Mouse (Mus musculus): Measurements from ENCODE around the gene Snx30. TPM values are rescaled to one million over a fixed set of nuclear protein-coding genes. Genes with fewer than 3 reads are reported as not detected.

Gene Snx30
- polyA plus RNA-seq, 1 experiment from 2014 or later: 14.6 TPM

DNA sequence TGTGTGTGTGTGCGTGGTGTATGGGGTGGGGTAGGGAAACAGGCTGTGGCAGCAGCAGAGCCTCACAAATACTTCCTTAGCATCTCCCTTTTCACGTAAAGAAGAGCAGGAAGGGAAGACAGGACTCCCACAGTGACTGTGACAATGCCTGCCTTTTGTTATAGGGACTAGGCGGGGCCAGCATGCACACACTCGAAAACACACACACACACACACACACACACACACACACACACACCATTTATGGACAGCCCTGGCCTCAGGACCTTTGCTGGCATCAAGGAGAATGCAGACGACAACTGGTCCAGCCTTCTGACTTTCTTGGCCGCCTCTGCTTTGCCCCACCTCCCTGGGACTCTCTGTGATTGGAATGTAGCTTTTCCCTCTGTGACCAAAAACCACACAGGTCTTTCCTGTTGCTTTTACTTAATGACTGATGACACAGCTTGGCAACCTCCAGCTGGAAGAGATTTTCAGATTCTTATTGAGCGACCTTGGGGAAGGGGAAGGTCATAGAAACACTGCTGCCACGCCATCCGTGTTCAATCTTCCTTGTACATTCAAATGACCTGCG is 102.1 kb downstream of the Snx30 start:
- Histone ChIP-seq H3K36me3 (no peaks in the 10 kb centered on the region), H3K4me1 (replicated peaks) (peaks cover 15% of the 10 kb centered on the region; the same call in 1 of the 2 replicates), H3K27me3 (ENCODE audit: insufficient read depth, poor library complexity, severe bottlenecking) (no peaks in the 10 kb centered on the region), H3K9me3 (no peaks in the 10 kb centered on the region), H3K27ac (no peak overlapping the region), H3K4me3 (no peak overlapping the region)
- WGBS: 42% methylated on average over 10 of the region's 10 CpGs
- DNase-seq (ENCODE audit: low spot score): no peak

DNA sequence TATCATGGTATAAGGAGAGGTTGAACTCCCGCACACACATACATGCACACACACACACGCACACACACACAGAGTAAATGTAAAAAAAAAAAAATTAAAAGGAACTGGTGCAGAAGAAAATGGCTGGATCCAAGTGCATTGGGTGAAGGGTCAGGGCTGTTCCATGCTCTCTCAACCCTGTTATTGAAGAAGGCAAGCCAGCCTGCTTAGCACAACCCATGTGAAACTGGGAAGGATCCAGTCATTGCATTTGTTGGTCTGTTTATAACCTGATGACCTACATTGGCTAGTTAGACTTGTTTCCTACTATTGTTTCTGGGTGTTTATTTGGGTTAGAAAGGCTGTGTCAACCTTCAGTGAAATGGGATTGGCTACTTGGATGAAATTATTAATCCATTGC is 103.1 kb downstream of the Snx30 start:
- no peaks in the 10 kb centered on the region for H3K9me3 ChIP-seq
- H3K36me3 ChIP-seq: no peaks in the 10 kb centered on the region
- no peak overlapping the region for H3K4me3 ChIP-seq
- no peak overlapping the region for H3K27ac ChIP-seq
- WGBS: 98% methylated on average over 2 of the region's 2 CpGs
- H3K27me3 ChIP-seq (ENCODE audit: insufficient read depth, poor library complexity, severe bottlenecking): peaks cover 5% of the 10 kb centered on the region
- DNase-seq (ENCODE audit: low spot score): no peak
- peaks cover 15% of the 10 kb centered on the region; the same call in 1 of the 2 replicates for H3K4me1 ChIP-seq (replicated peaks)

DNA sequence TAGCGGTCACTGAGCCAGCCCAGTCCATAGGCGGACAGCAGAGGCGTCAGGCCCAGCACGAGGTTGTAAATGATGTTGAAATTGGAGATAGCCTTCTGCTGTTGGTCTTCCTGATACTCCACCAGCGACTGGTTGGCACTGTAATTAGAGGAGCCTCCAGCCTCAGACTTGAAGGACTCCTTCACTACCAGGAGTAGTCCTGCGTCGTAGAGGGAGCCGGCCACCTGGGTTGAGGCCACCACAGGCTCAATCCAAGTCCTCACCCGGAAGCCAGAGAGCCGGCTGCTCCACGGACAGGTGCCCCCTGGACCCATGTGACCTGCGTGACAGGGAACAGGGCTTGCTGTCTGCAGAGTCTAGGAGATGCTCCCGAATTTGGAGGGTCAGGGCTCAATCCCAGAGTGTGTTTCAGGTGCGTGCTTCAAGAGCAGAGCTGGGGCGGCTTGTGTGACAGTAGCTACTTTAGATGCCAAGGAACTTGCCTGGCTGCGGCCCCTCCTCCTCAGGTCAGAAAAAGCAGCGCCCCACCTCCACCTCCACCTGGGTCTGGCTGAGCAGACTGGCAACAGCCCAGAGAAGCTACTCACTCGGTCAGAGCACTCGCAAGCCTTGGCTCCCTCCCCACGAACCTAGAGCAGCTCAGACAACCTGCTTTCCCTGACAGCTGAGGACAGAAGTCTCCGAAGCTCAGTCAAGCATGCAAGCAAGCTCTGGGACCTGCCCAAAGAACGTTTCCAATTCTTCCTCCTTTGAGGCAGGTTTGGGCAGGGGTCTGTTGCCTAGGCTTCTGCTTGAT is 109.2 kb downstream of the Snx30 start, which contains the start of gene Slc46a2:
Gene Slc46a2, minus strand, starts transcription at position 449 of the 796 bp plus-strand sequence.
- 17% methylated on average over 22 of the region's 22 CpGs for WGBS
- DNase-seq (ENCODE audit: low spot score): no peak
- H3K4me3 ChIP-seq: peak within 1 kb of the TSS; percentile 26; the same call in 1 of the 2 replicates
- H3K4me1 ChIP-seq (replicated peaks): peaks cover 11% of the 10 kb centered on the region; the same call in 1 of the 2 replicates
- H3K27ac ChIP-seq: no peak within 1 kb of the TSS
- H3K27me3 ChIP-seq (ENCODE audit: insufficient read depth, poor library complexity, severe bottlenecking): peaks cover 27% of the 10 kb centered on the region
- H3K36me3 ChIP-seq: no peaks in the 10 kb centered on the region
- no peaks in the 10 kb centered on the region for H3K9me3 ChIP-seq

DNA sequence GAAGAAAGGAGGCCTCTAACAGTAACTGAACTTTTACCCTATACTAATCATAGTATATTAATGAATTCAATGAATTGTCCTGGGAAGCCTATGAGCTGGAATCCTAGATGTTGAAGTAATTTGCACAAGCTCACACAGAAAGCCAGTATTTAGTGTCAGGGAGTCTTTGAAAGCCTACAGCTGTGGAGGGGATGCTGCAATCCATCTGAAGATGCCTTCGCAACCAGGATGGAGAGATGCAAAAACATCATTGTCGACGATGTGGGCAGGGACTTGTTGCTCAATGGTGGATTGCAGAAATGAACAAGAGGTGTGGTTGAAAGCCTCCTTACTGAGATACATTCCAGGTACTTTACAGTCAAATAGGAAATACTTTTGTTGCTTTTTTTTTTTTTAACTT is 112.3 kb downstream of the Snx30 start:
- Histone ChIP-seq H3K9me3 (no peaks in the 10 kb centered on the region), H3K36me3 (no peaks in the 10 kb centered on the region), H3K4me1 (replicated peaks) (peaks cover 11% of the 10 kb centered on the region; the same call in 1 of the 2 replicates), H3K4me3 (no peak overlapping the region), H3K27ac (no peak overlapping the region), H3K27me3 (ENCODE audit: insufficient read depth, poor library complexity, severe bottlenecking) (peaks cover 27% of the 10 kb centered on the region)
- WGBS: 89% methylated on average over 3 of the region's 3 CpGs
- DNase-seq (ENCODE audit: low spot score): no peak

DNA sequence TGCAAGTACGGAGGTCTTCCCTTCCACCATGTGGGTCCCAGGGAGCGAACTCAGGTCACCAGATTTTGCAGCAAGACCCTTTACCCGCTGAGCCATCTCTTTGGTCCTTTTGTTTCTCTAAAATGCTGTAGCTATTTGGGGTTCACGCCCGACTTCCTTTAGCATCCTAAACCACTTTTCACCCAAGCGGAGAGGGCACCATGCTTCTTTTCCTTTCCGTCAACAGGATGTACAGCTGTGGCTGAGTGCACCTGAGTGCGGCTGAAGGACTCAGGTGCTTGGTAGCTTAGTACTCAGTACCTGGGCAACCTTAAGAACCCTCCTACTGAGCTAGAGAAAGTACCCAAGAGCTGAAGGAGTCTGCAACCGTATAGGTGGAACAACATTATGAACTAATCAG is 119.4 kb downstream of the Snx30 start:
- H3K4me3 ChIP-seq: no peak overlapping the region
- no peak overlapping the region for H3K27ac ChIP-seq
- H3K4me1 ChIP-seq (replicated peaks): 0 out of 2 replicates have a peak, but pooled peaks cover 5% of the 10 kb centered on the region
- no peak for DNase-seq (ENCODE audit: low spot score)
- 84% methylated on average over 9 of the region's 9 CpGs for WGBS
- H3K27me3 ChIP-seq (ENCODE audit: insufficient read depth, poor library complexity, severe bottlenecking): no peaks in the 10 kb centered on the region
- no peaks in the 10 kb centered on the region for H3K36me3 ChIP-seq
- H3K9me3 ChIP-seq: no peaks in the 10 kb centered on the region

DNA sequence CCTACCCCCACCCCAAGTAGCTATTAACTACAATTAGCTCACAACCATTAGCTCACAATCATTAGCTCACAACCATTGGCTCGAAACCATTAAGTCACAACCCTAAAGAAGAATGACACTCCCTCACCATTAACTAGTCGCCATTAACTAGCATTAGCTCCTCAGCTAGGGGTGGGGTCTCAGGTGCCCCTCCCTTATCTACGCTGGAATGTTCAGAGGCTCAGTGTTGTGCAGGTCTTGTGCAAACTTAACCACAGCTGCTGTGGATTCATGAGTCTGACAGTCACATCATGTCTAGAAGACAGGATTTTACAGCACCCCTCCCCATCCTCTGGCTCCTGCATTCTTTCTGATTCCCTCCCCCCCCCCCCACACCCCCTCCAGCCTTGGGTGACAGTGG is 122.0 kb downstream of the Snx30 start:
- 87% methylated on average over 3 of the region's 3 CpGs for WGBS
- no peak for DNase-seq (ENCODE audit: low spot score)
- no peak overlapping the region for H3K27ac ChIP-seq
- no peaks in the 10 kb centered on the region for H3K36me3 ChIP-seq
- H3K9me3 ChIP-seq: no peaks in the 10 kb centered on the region
- H3K27me3 ChIP-seq (ENCODE audit: insufficient read depth, poor library complexity, severe bottlenecking): no peaks in the 10 kb centered on the region
- H3K4me1 ChIP-seq (replicated peaks): 0 out of 2 replicates have a peak, but pooled peaks cover 5% of the 10 kb centered on the region
- H3K4me3 ChIP-seq: no peak overlapping the region

DNA sequence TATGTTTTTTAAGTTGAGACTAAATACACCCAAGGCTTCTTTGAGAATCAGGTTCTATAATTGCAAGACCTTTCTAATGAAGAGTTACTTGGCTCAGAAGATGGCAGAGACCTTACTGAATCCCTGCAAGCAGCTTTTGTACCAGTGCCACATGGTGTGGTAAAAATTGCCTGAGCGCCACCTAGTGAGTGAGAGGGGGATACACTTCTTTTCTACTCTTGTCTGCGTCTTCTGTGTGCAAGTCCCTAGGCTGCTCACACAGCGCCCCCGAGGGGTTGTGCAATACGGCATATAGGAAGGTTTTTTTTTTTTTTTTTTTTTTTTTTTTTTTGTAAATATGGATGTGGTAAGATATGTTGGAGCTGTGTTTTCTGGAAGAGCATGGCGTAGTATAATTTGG is 122.7 kb downstream of the Snx30 start:
- peak; percentile 59 for DNase-seq (ENCODE audit: low spot score)
- H3K4me3 ChIP-seq: no peak overlapping the region
- no peaks in the 10 kb centered on the region for H3K9me3 ChIP-seq
- no peaks in the 10 kb centered on the region for H3K36me3 ChIP-seq
- 23% methylated on average over 6 of the region's 6 CpGs for WGBS
- H3K27me3 ChIP-seq (ENCODE audit: insufficient read depth, poor library complexity, severe bottlenecking): no peaks in the 10 kb centered on the region
- H3K27ac ChIP-seq: no peak overlapping the region
- 0 out of 2 replicates have a peak, but pooled peaks cover 5% of the 10 kb centered on the region for H3K4me1 ChIP-seq (replicated peaks)

DNA sequence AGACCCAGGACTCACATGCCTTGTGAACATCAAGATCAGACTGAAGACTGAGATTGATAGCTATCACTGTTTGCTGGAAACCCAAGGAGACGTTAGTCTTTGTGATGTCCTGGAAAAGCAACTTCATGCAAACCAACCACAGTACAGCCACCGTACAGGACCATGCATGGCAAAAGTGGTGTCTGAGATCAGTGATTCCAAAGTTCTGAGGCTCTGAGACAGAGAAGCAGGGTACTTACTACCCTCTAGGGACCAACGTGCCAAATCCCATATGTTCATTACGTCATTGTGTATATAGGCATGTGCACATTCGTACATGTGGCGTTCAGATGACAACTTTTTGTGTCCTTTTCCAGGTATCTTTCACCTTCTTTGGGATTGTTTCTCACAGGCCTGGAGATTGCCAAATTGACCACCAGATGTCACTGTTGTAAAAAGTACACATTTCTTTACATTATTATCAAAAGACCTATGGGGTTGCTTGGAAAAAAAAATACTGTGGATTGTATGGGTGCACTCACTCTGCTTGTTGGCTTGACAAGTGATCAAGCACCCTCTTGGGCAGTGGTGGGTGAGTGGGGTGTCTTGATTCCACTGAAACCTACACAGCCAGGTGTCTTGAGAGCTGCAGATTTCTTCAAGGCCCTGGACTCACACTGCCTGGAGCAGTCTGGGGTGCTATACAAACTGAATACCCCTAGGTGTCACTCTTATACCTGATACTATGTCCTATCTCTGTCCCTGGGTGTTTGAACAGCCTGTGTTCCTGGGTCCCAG is 127.1 kb downstream of the Snx30 start:
- H3K36me3 ChIP-seq: no peaks in the 10 kb centered on the region
- no peak overlapping the region for H3K27ac ChIP-seq
- WGBS: 58% methylated on average over 6 of the region's 6 CpGs
- no peak overlapping the region for H3K4me3 ChIP-seq
- H3K9me3 ChIP-seq: no peaks in the 10 kb centered on the region
- no peaks in the 10 kb centered on the region for H3K27me3 ChIP-seq (ENCODE audit: insufficient read depth, poor library complexity, severe bottlenecking)
- peak; percentile 42 for DNase-seq (ENCODE audit: low spot score)
- no peaks in the 10 kb centered on the region for H3K4me1 ChIP-seq (replicated peaks)

DNA sequence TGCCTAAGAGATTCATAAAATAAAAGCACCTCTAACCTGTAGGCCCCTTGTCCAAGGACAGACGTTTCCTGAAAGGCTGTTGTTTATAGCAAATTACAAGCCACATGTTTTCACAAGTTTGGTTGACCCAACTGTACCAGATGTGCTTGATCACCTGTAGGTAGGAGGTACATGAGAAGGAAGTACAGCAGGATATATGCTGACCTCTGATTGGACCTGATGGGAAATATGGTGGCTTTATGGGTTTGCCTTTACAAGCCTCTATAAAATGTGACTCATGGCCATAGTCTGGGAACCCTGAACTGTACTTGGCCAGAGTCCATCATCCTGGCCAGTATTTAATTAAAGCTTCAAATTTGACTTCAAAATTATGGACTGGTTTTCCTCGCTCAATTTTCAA is 131.9 kb downstream of the Snx30 start:
- H3K4me3 ChIP-seq: no peak overlapping the region
- 78% methylated on average over 2 of the region's 2 CpGs for WGBS
- no peaks in the 10 kb centered on the region for H3K9me3 ChIP-seq
- no peak overlapping the region for H3K27ac ChIP-seq
- no peaks in the 10 kb centered on the region for H3K4me1 ChIP-seq (replicated peaks)
- no peaks in the 10 kb centered on the region for H3K27me3 ChIP-seq (ENCODE audit: insufficient read depth, poor library complexity, severe bottlenecking)
- no peaks in the 10 kb centered on the region for H3K36me3 ChIP-seq
- no peak for DNase-seq (ENCODE audit: low spot score)

Other genes with a start within 250 kb of the Snx30 start
- gene Hsdl2, start 224.3 kb upstream of the Snx30 start, polyA plus RNA-seq (2016; fragmentation: Nextera tagmentation; extraction: Ambion mirVana): 23.5 and 27.6 TPM in 2 replicates
- gene E130308A19Rik, start 179.6 kb upstream of the Snx30 start, polyA plus RNA-seq (2016; fragmentation: Nextera tagmentation; extraction: Ambion mirVana): 49.3 and 52.3 TPM in 2 replicates
- gene Inip, start 4.3 kb upstream of the Snx30 start, polyA plus RNA-seq (2016; fragmentation: Nextera tagmentation; extraction: Ambion mirVana): 86.7 and 103 TPM in 2 replicates
- gene Slc46a2, start 109.2 kb downstream of the Snx30 start, polyA plus RNA-seq (2016; fragmentation: Nextera tagmentation; extraction: Ambion mirVana): not detected in 2 replicates
- not detected in 2 replicates for gene Mup4, start 154.9 kb downstream of the Snx30 start, polyA plus RNA-seq (2016; fragmentation: Nextera tagmentation; extraction: Ambion mirVana)
- gene Mup6, start 158.5 kb downstream of the Snx30 start, polyA plus RNA-seq (2016; fragmentation: Nextera tagmentation; extraction: Ambion mirVana): 0.70 TPM in 1 of 2 replicates, not detected in the other

Measured in hindbrain, embryonic 10.5 days (tissue).